Mouse (Mus musculus): ENCODE measurements around the gene Arhgef25. TPM values are rescaled to one million over a fixed set of nuclear protein-coding genes. Genes with fewer than 3 reads are reported as not detected.

Gene Arhgef25
- polyA plus RNA-seq, 1 experiment = 10.4 TPM

- Histone ChIP-seq H3K27ac (ENCODE audit: insufficient read depth, low read depth, low read length) (no peak overlapping the region), H3K27me3 (ENCODE audit: control insufficient read depth, insufficient read depth, low read length) (no peaks in the 10 kb centered on the region), H3K36me3 (ENCODE audit: control insufficient read depth, insufficient read depth, low read length) (peaks cover 55% of the 10 kb centered on the region), H3K4me3 (ENCODE audit: low read depth, low read length) (no peak overlapping the region), H3K4me1 (ENCODE audit: control insufficient read depth, insufficient read depth, insufficient read length, low read length) (peaks cover under 1% of the 10 kb centered on the region; the same call in 1 of the 2 replicates)
- TF ChIP-seq CTCF (IDR thresholded peaks at IDR 0.05; ENCODE audit: extremely low read depth, insufficient read length, insufficient replicate concordance, low read depth, low read length) = no peak
- 81% methylated on average over 10 of the region's 10 CpGs for WGBS
These were observed 15.5 kb upstream of the Arhgef25 start for GRCm38 (mm10) chr10:127205373-127205772.

- Histone ChIP-seq H3K4me3 (ENCODE audit: low read depth, low read length) (no peak overlapping the region), H3K4me1 (ENCODE audit: control insufficient read depth, insufficient read depth, insufficient read length, low read length) (no peaks in the 10 kb centered on the region), H3K27me3 (ENCODE audit: control insufficient read depth, insufficient read depth, low read length) (no peaks in the 10 kb centered on the region), H3K36me3 (ENCODE audit: control insufficient read depth, insufficient read depth, low read length) (peaks cover 61% of the 10 kb centered on the region), H3K27ac (ENCODE audit: insufficient read depth, low read depth, low read length) (no peak overlapping the region)
- 83% methylated on average over 5 of the region's 5 CpGs for WGBS
- TF ChIP-seq CTCF (IDR thresholded peaks at IDR 0.05; ENCODE audit: extremely low read depth, insufficient read length, insufficient replicate concordance, low read depth, low read length) (no peak), POLR2A (IDR thresholded peaks at IDR 0.05; ENCODE audit: low read depth, low read length) (no peak)
These were observed 14.7 kb upstream of the Arhgef25 start for GRCm38 (mm10) chr10:127204589-127204988.

GRCm38 (mm10) chr10:127203106-127203505 is 13.2 kb upstream of the Arhgef25 start:
- WGBS = 93% methylated on average over 3 of the region's 3 CpGs
- Histone ChIP-seq H3K4me1 (ENCODE audit: control insufficient read depth, insufficient read depth, insufficient read length, low read length) (no peaks in the 10 kb centered on the region), H3K4me3 (ENCODE audit: low read depth, low read length) (no peak overlapping the region), H3K27me3 (ENCODE audit: control insufficient read depth, insufficient read depth, low read length) (no peaks in the 10 kb centered on the region), H3K27ac (ENCODE audit: insufficient read depth, low read depth, low read length) (no peak overlapping the region), H3K36me3 (ENCODE audit: control insufficient read depth, insufficient read depth, low read length) (peaks cover 71% of the 10 kb centered on the region)
- TF ChIP-seq CTCF (IDR thresholded peaks at IDR 0.05; ENCODE audit: extremely low read depth, insufficient read length, insufficient replicate concordance, low read depth, low read length) = no peak
- no peak for TF ChIP-seq POLR2A (IDR thresholded peaks at IDR 0.05; ENCODE audit: low read depth, low read length)

- Histone ChIP-seq H3K27me3 (ENCODE audit: control insufficient read depth, insufficient read depth, low read length) (no peaks in the 10 kb centered on the region), H3K4me3 (ENCODE audit: low read depth, low read length) (no peak overlapping the region), H3K4me1 (ENCODE audit: control insufficient read depth, insufficient read depth, insufficient read length, low read length) (no peaks in the 10 kb centered on the region; the same call in 1 of the 2 replicates), H3K36me3 (ENCODE audit: control insufficient read depth, insufficient read depth, low read length) (peaks cover 53% of the 10 kb centered on the region), H3K27ac (ENCODE audit: insufficient read depth, low read depth, low read length) (no peak overlapping the region)
- no peak for TF ChIP-seq POLR2A (IDR thresholded peaks at IDR 0.05; ENCODE audit: low read depth, low read length)
- WGBS = 88% methylated on average over 8 of the region's 8 CpGs
These were observed 10.4 kb upstream of the Arhgef25 start for GRCm38 (mm10) chr10:127200279-127200678.

GRCm38 (mm10) chr10:127199474-127199873 is 9.6 kb upstream of the Arhgef25 start:
- Histone ChIP-seq H3K4me3 (ENCODE audit: low read depth, low read length) (no peak overlapping the region), H3K27ac (ENCODE audit: insufficient read depth, low read depth, low read length) (no peak overlapping the region), H3K4me1 (ENCODE audit: control insufficient read depth, insufficient read depth, insufficient read length, low read length) (no peaks in the 10 kb centered on the region; the same call in 1 of the 2 replicates), H3K27me3 (ENCODE audit: control insufficient read depth, insufficient read depth, low read length) (no peaks in the 10 kb centered on the region), H3K36me3 (ENCODE audit: control insufficient read depth, insufficient read depth, low read length) (peaks cover 45% of the 10 kb centered on the region)
- WGBS = 92% methylated on average over 11 of the region's 11 CpGs
- TF ChIP-seq POLR2A (IDR thresholded peaks at IDR 0.05; ENCODE audit: low read depth, low read length) = no peak
- TF ChIP-seq CTCF (IDR thresholded peaks at IDR 0.05; ENCODE audit: extremely low read depth, insufficient read length, insufficient replicate concordance, low read depth, low read length) = no peak

- Histone ChIP-seq H3K4me1 (ENCODE audit: control insufficient read depth, insufficient read depth, insufficient read length, low read length) (no peaks in the 10 kb centered on the region; the same call in 1 of the 2 replicates), H3K4me3 (ENCODE audit: low read depth, low read length) (no peak overlapping the region), H3K27ac (ENCODE audit: insufficient read depth, low read depth, low read length) (no peak overlapping the region), H3K36me3 (ENCODE audit: control insufficient read depth, insufficient read depth, low read length) (peaks cover 44% of the 10 kb centered on the region), H3K27me3 (ENCODE audit: control insufficient read depth, insufficient read depth, low read length) (no peaks in the 10 kb centered on the region)
- WGBS = 86% methylated on average over 5 of the region's 5 CpGs
- TF ChIP-seq POLR2A (IDR thresholded peaks at IDR 0.05; ENCODE audit: low read depth, low read length) (no peak), CTCF (IDR thresholded peaks at IDR 0.05; ENCODE audit: extremely low read depth, insufficient read length, insufficient replicate concordance, low read depth, low read length) (no peak)
These were observed 9.2 kb upstream of the Arhgef25 start for GRCm38 (mm10) chr10:127199068-127199467.

- no peak overlapping the region for H3K27ac ChIP-seq (ENCODE audit: insufficient read depth, low read depth, low read length)
- H3K4me1 ChIP-seq (ENCODE audit: control insufficient read depth, insufficient read depth, insufficient read length, low read length) = no peaks in the 10 kb centered on the region; the same call in 1 of the 2 replicates
- no peaks in the 10 kb centered on the region for H3K27me3 ChIP-seq (ENCODE audit: control insufficient read depth, insufficient read depth, low read length)
- no peak for TF ChIP-seq POLR2A (IDR thresholded peaks at IDR 0.05; ENCODE audit: low read depth, low read length)
- no peak for TF ChIP-seq CTCF (IDR thresholded peaks at IDR 0.05; ENCODE audit: extremely low read depth, insufficient read length, insufficient replicate concordance, low read depth, low read length)
- no peak overlapping the region for H3K4me3 ChIP-seq (ENCODE audit: low read depth, low read length)
- WGBS = 56% methylated on average over 2 of the region's 2 CpGs
- H3K36me3 ChIP-seq (ENCODE audit: control insufficient read depth, insufficient read depth, low read length) = peaks cover 41% of the 10 kb centered on the region
These were observed 8.6 kb upstream of the Arhgef25 start for GRCm38 (mm10) chr10:127198492-127198891.

Measured in small intestine, adult 2 months (tissue).